Mouse (Mus musculus) thymus, postnatal 10 days (tissue): ENCODE measurements around the gene Nptx2.

ENCODE experiments used
- DNase-seq, 2 experiments: peaks; one replicate each; pipeline ENCODE4 v3.0.0; 2021; ENCODE audit warnings: low spot score in 2 of 2

Nptx2 gene

DNA sequence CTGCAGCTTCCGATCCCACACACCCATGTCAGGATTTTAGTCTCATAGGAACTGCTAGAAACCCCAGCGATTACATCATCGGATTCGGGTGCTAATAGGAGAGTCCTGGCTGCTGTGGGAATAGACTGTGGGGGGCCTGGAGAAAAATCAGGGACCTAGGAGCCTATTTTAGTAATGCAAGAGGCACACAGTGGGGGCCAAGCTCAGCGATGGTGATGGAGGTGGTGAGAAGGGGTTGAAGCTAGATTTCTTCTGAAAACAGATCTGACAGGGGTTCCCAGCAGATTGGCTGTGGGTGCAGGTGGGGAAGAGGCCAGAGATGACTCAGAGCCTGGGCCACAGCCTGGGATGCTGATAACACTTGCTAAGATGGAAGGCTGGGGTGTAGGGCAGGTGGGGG lies 39.4 kb downstream of the Nptx2 start:
- DNase-seq, result no peak

GRCm38 (mm10) chr5:144591248-144591880 lies 45.7 kb downstream of the Nptx2 start:
- no peak for DNase-seq

GRCm38 (mm10) chr5:144594796-144595195 lies 49.1 kb downstream of the Nptx2 start:
- DNase-seq, result no peak
